Mouse (Mus musculus) cerebellum, postnatal 4 days (tissue): ENCODE measurements around the gene Orm1.
A peak's percentile ranks its signal among the peaks of the same experiment; 100 is the strongest.

ENCODE experiments used
- DNase-seq, 2 experiments: peaks; one replicate each; pipeline ENCODE4 v3.0.0; 2022; ENCODE audit warnings: low spot score in 2 of 2, mixed read lengths in 1 of 2

The Orm1 gene

GRCm38 (mm10) chr4:63355877-63356665 is 11.7 kb downstream of the Orm1 start, which contains the start of gene Orm3:
Orm3 (plus strand) TSS chr4:63356162.
- no peak for DNase-seq

DNA sequence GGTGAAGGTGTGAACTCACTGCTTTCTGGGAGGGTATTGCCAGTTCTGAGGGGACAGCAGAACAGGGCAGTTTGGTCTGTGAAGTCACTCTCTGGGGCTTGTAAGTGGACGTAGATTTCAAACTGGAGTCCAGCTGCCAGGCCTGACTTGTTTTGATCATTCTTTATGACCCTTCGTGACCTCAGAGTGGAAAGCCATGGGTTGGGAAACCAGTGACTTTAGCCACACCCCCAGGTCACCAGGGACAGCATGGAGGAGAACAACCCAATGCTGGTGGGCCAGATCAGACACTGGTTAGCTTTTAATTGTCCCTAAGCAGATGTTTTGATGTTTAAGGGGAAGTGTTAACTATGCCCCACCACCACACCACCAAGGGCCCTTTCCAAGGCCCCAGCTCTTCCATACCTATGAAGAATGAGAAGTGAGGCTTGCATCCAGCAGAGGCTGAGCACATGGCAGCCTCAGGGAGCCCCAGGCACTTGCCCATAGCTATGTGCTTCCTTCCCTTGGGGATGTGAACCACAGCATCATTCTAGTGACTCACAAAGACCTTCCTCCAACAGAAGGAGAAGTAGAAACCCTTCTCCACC is 12.7 kb downstream of the Orm1 start:
- no peak for DNase-seq

DNA sequence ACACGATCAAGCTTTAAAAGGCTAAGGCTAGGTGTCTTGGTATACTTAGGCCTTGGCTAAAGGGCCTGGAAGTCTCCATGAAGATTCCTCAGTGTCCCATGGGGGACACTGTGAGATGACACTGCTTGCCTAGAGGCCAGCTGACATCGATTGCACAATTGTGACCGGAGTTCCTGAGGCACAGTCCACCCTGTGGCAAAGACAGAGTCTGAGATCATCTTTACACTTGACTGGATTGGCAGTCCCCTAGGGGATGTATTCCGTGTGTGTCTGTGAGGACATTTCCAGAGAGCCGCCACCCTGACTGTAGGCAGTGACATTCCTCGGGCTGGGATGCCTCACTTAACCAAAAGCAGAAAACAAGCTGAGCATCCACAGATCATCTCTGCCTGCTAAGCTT is 15.5 kb downstream of the Orm1 start:
- DNase-seq: no peak

DNA sequence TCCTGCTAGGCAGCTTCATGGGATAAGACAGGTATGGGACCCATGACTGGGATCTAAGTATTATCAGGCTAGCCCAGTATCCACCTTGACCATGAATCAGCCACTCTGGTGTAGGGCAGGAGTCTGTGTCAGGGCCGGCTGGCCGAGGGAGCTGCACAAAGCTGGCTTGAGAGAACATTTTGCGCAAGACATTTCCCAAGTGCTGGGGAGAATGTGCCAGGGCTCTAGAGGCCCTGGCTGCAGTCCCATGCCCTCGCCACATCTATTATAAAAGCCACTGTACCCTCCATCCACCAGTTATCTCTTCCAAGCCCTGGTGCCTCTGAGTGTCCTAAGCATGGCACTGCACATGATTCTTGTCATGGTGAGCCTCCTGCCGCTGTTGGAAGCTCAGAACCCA is 17.8 kb downstream of the Orm1 start, which contains the start of gene Orm2:
Orm2 (plus strand) TSS at position 300 of the 400 bp plus-strand sequence.
- no peak for DNase-seq

- peak; percentile 92 to 94 for DNase-seq
Measured at GRCm38 (mm10) chr4:63368577-63368976, 24.2 kb downstream of the Orm1 start.

DNA sequence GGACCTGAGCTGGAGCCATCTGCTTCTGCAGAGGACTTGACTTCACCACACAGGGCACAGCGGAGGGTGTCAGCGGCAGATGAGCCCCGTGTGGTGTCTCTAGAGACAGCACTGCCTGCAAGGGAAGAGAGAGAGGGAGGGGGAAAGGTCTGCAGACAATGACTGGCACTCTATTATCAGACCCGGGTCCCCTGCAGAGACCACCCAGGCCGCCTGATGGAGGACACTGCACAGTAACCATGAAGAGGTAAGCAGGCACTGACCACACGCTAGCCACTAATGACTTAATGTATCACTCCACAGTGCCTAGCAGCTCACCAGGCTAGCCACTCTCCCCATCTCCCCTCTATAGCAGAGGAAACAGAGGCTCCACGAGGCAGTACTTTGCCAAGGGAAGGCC is 26.5 kb downstream of the Orm1 start:
- no peak for DNase-seq

- DNase-seq: peak in 1 of 2 experiments; percentile 38
Measured at GRCm38 (mm10) chr4:63371890-63372289, 27.5 kb downstream of the Orm1 start.

DNA sequence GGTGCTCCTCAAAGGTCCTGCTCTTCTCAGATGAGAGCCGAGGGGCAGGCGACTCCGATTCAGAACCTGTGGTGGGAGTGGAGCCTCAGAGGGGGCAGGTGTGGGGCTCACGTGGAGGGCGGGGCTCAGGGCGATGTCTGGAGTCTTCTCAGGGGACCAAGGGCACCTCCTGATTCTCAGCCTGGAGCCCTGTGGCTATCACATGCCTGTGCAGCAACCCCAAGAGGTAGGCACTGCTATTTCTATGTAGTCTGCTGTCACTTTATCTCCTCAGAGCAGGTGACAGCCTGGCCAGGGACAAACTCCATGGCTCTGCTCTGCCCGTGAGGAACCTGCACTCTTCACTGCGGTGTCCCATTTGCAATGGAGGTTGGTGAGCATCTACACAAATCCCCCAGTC is 29.0 kb downstream of the Orm1 start:
- no peak for DNase-seq

- DNase-seq: no peak
Measured at GRCm38 (mm10) chr4:63374331-63374730, 30.0 kb downstream of the Orm1 start.

DNA sequence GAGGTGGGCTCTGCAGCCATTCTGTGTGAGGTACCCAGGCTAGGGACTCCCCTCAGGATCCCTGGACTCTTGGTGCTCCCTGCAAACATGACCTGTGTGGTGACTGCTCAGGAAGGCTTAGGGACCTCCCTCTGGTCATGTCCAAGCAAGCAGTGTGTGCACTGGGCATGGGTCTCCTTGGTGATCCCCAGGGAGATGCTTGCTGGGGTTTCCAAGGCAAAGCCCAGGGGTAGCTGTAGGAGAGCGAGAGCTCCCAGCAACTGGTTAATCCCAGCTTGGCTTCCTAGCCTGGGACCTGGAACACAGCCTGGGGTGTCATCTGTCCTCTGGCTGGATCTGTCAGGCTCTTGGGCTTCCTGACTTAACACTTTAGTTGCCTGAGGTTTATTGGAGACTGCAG is 31.0 kb downstream of the Orm1 start:
- DNase-seq: peak in 1 of 2 experiments; percentile 50

GRCm38 (mm10) chr4:63377483-63377882 is 33.1 kb downstream of the Orm1 start:
- no peak for DNase-seq

- no peak for DNase-seq
Measured at GRCm38 (mm10) chr4:63382676-63383369, 38.5 kb downstream of the Orm1 start.

DNA sequence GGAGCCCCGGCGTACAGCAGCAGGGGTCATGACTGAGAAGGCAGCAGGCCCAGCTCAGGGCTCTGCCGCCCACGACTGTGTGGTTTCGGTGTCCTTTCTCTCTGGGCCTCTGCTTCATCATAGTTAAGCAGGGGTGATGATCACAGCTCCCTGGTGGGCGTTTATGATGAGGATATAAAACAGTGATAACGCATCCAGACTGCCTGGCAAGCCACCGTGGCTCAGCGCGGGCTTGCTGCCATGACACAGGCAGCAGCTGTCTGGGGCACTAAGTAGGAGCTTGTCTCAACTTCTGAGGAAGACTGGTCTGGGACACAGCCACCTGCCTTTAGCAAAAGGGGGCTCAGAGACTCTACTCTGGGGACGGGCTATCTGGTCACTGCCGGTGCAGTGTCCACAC is 39.1 kb downstream of the Orm1 start:
- DNase-seq: no peak

GRCm38 (mm10) chr4:63384262-63384661 is 39.9 kb downstream of the Orm1 start:
- DNase-seq: no peak

- no peak for DNase-seq
Measured at GRCm38 (mm10) chr4:63385253-63385652, 40.9 kb downstream of the Orm1 start.

DNA sequence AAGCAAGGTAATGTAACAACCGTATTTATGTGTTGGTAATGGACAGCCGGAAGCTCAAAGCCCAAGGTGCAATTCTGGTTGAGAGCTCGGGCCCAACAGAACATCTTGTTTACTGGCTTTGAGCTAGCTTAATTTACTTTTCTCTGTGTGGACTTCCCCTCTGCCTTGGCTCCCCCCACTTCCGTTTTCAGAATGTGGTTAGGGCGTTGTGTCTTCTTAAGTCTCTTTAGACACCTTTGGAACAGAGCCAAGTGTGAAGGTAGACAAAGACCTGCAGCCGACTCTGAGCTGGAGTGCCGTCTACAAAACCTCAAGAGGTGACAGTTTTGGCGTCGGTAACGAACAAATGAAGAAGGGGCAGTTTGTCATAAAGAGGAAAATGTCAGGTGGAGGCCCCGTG is 41.4 kb downstream of the Orm1 start:
- no peak for DNase-seq

GRCm38 (mm10) chr4:63388029-63388428 is 43.7 kb downstream of the Orm1 start:
- DNase-seq: no peak

DNA sequence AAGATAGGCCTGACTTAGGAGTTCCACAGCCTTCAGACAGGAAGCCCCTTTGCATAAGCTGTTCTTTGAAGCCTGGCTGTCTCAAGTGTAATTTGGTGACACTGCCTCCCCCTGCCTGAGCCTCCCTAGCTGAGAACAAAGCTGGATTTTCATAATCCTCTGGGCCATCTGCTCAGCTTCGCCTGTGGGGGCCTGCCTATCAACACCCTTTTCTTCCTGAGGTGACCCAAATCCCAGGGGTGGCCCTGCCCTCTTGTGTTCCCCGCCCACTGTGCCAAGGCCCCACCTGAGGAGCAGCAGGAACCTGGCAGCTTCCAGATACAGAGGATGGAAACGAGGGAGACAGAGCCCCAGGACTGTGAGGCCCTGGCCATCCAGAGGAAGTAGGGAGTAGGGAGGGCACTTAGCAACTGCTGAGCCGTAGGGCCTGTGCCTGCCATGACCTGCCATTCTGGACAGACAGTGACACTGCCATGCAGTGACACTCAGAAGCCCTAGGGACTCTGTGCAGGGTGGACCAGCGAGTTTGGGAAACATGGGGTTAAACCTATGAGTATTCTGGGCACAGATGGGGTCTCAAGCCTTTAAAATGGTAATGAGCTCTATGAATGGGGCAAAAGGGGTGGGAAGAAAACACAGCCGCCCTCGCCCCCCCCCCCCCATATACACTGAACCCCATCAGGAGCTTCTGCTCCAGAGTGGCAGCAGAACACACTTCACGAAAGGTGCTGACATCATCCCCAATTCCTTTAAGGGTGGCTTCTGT is 44.9 kb downstream of the Orm1 start:
- DNase-seq: no peak

GRCm38 (mm10) chr4:63389887-63390528 is 45.6 kb downstream of the Orm1 start:
- no peak for DNase-seq

- no peak for DNase-seq
Measured at GRCm38 (mm10) chr4:63391322-63391721, 47.0 kb downstream of the Orm1 start.
